Mouse (Mus musculus): ENCODE results near the gene Pfn1.

The Pfn1 gene

GRCm38 (mm10) chr11:70630129-70630528 is 24.3 kb downstream of the Pfn1 start:
- no peak for DNase-seq

GRCm38 (mm10) chr11:70629557-70629956 is 24.9 kb downstream of the Pfn1 start:
- DNase-seq, result no peak

GRCm38 (mm10) chr11:70628431-70628830 is 26.0 kb downstream of the Pfn1 start:
- DNase-seq, result no peak

- DNase-seq, result no peak
Measured at GRCm38 (mm10) chr11:70626877-70627276, 27.6 kb downstream of the Pfn1 start.

GRCm38 (mm10) chr11:70625473-70625872 is 29.0 kb downstream of the Pfn1 start:
- DNase-seq, result peak in 1 of 2 experiments; percentile 34

- DNase-seq, result no peak
Measured at GRCm38 (mm10) chr11:70623053-70623742, 31.2 kb downstream of the Pfn1 start.

- no peak for DNase-seq
Measured at GRCm38 (mm10) chr11:70621972-70622814, 32.3 kb downstream of the Pfn1 start.

GRCm38 (mm10) chr11:70619101-70619500 is 35.3 kb downstream of the Pfn1 start, which contains the start of gene Chrne:
Gene Chrne, minus strand, starts transcription at chr11:70619216.
- DNase-seq, result no peak

GRCm38 (mm10) chr11:70615516-70616093 is 38.8 kb downstream of the Pfn1 start, which contains the start of gene 4930544D05Rik:
Gene 4930544D05Rik, plus strand, starts transcription at chr11:70615848.
- no peak for DNase-seq

GRCm38 (mm10) chr11:70615074-70615473 is 39.4 kb downstream of the Pfn1 start:
- peak; percentile 27 to 31 for DNase-seq

- no peak for DNase-seq
Measured at GRCm38 (mm10) chr11:70612505-70612904, 41.9 kb downstream of the Pfn1 start.

- DNase-seq, result no peak
Measured at GRCm38 (mm10) chr11:70610752-70611151, 43.7 kb downstream of the Pfn1 start.

- DNase-seq, result peak in 1 of 2 experiments; percentile 29
Measured at GRCm38 (mm10) chr11:70608381-70609066, 45.9 kb downstream of the Pfn1 start.

GRCm38 (mm10) chr11:70607611-70608010 is 46.8 kb downstream of the Pfn1 start:
- DNase-seq, result no peak

GRCm38 (mm10) chr11:70606717-70607116 is 47.7 kb downstream of the Pfn1 start:
- no peak for DNase-seq

- peak; percentile 83 to 86 for DNase-seq
Measured at GRCm38 (mm10) chr11:70605024-70605566, 49.3 kb downstream of the Pfn1 start.

Data from cerebellum, postnatal 36 days (tissue).